In the genomic region with DNA sequence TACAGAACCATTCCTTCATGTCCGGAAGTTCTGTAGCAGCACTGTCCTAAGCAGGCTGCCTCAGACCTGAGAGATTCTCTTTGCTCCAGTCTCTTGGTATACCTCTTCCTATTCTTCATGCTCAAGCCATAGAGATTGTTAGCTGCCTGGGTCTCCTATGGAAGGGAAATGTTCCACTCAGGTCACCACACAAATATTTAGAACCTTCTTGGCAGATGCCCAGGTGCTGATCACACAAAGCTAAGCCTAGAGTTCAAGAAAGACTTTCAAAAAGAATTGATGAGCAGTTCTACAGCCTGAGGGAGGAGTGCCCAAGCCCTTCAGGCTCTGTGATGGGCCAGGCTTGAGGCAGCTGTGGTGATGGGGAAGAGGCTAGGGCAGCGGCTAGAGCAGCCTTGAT, we compare ENCODE assay signal across 8 mouse cellular contexts. TPM values are rescaled to one million over a fixed set of nuclear protein-coding genes. Genes with fewer than 3 reads are reported as not detected.
A peak's percentile ranks its signal among the peaks of the same experiment; 100 is the strongest.
DNase-seq lines count a peak whose midpoint lies in the region; ATAC-seq and TF ChIP-seq lines count a peak whose summit lies in the region.

No protein-coding gene starts in this region.

- TF ChIP-seq POLR2A in limb, embryonic 14.5 days (IDR thresholded peaks at IDR 0.05; ENCODE audit: borderline replicate concordance, extremely low read depth, insufficient read depth, insufficient read length) = no peak

- H3K36me3 ChIP-seq in kidney, embryonic 15.5 days = no peaks in the 10 kb centered on the region
- no peaks in the 10 kb centered on the region for H3K36me3 ChIP-seq in embryonic facial prominence, embryonic 14.5 days (ENCODE audit: control insufficient read depth, insufficient read depth, low read length)
- no peaks in the 10 kb centered on the region for H3K36me3 ChIP-seq in limb, embryonic 14.5 days (ENCODE audit: control insufficient read depth, insufficient read depth, low read length)

- WGBS in kidney, embryonic 15.5 days = 67% methylated on average over 2 of the region's 2 CpGs
- WGBS in embryonic facial prominence, embryonic 14.5 days = 64% methylated on average over 2 of the region's 2 CpGs
- 72% methylated on average over 2 of the region's 2 CpGs for whole genome bisulfite sequencing in limb, embryonic 14.5 days

- no peak overlapping the region for H3K27ac ChIP-seq in kidney, embryonic 15.5 days
- H3K27ac ChIP-seq in embryonic facial prominence, embryonic 14.5 days (replicated peaks; ENCODE audit: low read depth, low read length) = no peak overlapping the region
- no peak overlapping the region for H3K27ac ChIP-seq in limb, embryonic 14.5 days (replicated peaks; ENCODE audit: low read depth, low read length)

- peak overlapping the region; percentile 65; the same call in 1 of the 2 replicates for H3K4me3 ChIP-seq in kidney, embryonic 15.5 days (replicated peaks)
- no peak overlapping the region for H3K4me3 ChIP-seq in embryonic facial prominence, embryonic 14.5 days (ENCODE audit: low read depth, low read length)
- H3K4me3 ChIP-seq in limb, embryonic 14.5 days (replicated peaks; ENCODE audit: low read length) = no peak overlapping the region

- H3K9me3 ChIP-seq in kidney, embryonic 15.5 days (replicated peaks) = no peaks in the 10 kb centered on the region
- no peaks in the 10 kb centered on the region for H3K9me3 ChIP-seq in embryonic facial prominence, embryonic 14.5 days (ENCODE audit: control insufficient read depth, low read length)
- H3K9me3 ChIP-seq in limb, embryonic 14.5 days (ENCODE audit: control insufficient read depth, low read length) = no peaks in the 10 kb centered on the region

- no peak for DNase-seq in kidney, postnatal 25 days
- DNase-seq in cerebellum, adult 9-11 months = peak; percentile 54
- no peak for DNase-seq in embryonic facial prominence, embryonic 14.5 days (ENCODE audit: low spot score)
- DNase-seq in limb, embryonic 14.5 days (ENCODE audit: low spot score) = no peak
- no peak for DNase-seq in adrenal gland, postnatal 10 days
- DNase-seq in right cerebral cortex, postnatal 14 days = no peak
- no peak for DNase-seq in thymus, postnatal 0 days (ENCODE audit: low spot score)

- peaks cover 25% of the 10 kb centered on the region for H3K4me1 ChIP-seq in kidney, embryonic 15.5 days
- H3K4me1 ChIP-seq in embryonic facial prominence, embryonic 14.5 days (ENCODE audit: control insufficient read depth, insufficient read depth, low read length) = peaks cover 7% of the 10 kb centered on the region; the same call in 1 of the 2 replicates
- peaks cover 9% of the 10 kb centered on the region for H3K4me1 ChIP-seq in limb, embryonic 14.5 days (ENCODE audit: control insufficient read depth, insufficient read depth, low read length)

- H3K9ac ChIP-seq in kidney, embryonic 15.5 days = no peak overlapping the region
- H3K9ac ChIP-seq in embryonic facial prominence, embryonic 14.5 days (ENCODE audit: low read depth, low read length) = no peak overlapping the region
- H3K9ac ChIP-seq in limb, embryonic 14.5 days (ENCODE audit: low read depth, low read length, severe bottlenecking) = 0 out of 2 replicates have a peak overlapping the region, but pooled peaks have one; percentile 67

- H3K27me3 ChIP-seq in kidney, embryonic 15.5 days = peaks cover 23% of the 10 kb centered on the region
- peaks cover 18% of the 10 kb centered on the region for H3K27me3 ChIP-seq in embryonic facial prominence, embryonic 14.5 days (replicated peaks; ENCODE audit: control insufficient read depth, insufficient read depth, low read length)
- H3K27me3 ChIP-seq in limb, embryonic 14.5 days (ENCODE audit: control insufficient read depth, insufficient read depth, low read length) = peaks cover 21% of the 10 kb centered on the region

- no peak for ATAC-seq in kidney, embryonic 15.5 days (replicated peaks; ENCODE audit: low FRiP score)
- ATAC-seq in embryonic facial prominence, embryonic 14.5 days (ENCODE audit: low read depth) = no peak
- no peak for ATAC-seq in limb, embryonic 14.5 days (ENCODE audit: low FRiP score, low read depth)

- peak overlapping the region; percentile 93 for H3K4me2 ChIP-seq in kidney, embryonic 15.5 days
- peak overlapping the region; percentile 99; the same call in 1 of the 2 replicates for H3K4me2 ChIP-seq in embryonic facial prominence, embryonic 14.5 days (ENCODE audit: low read depth, low read length)
- H3K4me2 ChIP-seq in limb, embryonic 14.5 days (replicated peaks; ENCODE audit: low read depth, low read length, severe bottlenecking) = peak overlapping the region; percentile 100; the same call in 1 of the 2 replicates

RNA-seq across cellular contexts. Expression of a gene that starts 2.4 kb away (rescaled TPM):
- 11.2 and 14.0 TPM in 2 replicates for polyA plus RNA-seq in kidney, embryonic 15.5 days (2015; fragmentation: Nextera tagmentation; extraction: Ambion mirVana)
- 12.4 and 14.1 TPM in 2 replicates for polyA plus RNA-seq in embryonic facial prominence, embryonic 14.5 days (2014; fragmentation: Nextera tagmentation; extraction: Ambion mirVana)
- polyA plus RNA-seq in limb, embryonic 14.5 days (2012; rRNA removed) = 10.1 and 12.0 TPM in 2 replicates
- 9.6 and 10.0 TPM in 2 replicates for polyA plus RNA-seq in limb, embryonic 14.5 days (2014; fragmentation: Nextera tagmentation; extraction: Ambion mirVana)
- 10 to 100 TPM; 16.4 to 29.5 TPM for total RNA-seq in adrenal gland, postnatal 10 days (2021)
- 0.81 and 1.0 TPM in 2 replicates for polyA plus RNA-seq in thymus, postnatal 0 days (2015; fragmentation: Nextera tagmentation; extraction: Ambion mirVana)
